Mouse (Mus musculus): ENCODE results near the gene Alg2. TPM values are rescaled to one million over a fixed set of nuclear protein-coding genes. Genes with fewer than 3 reads are reported as not detected.

Alg2 gene
- polyA plus RNA-seq, 1 experiment, result not detected

- peaks cover 7% of the 10 kb centered on the region for H3K4me1 ChIP-seq (ENCODE audit: control insufficient read depth, insufficient read depth, low read length)
- under 1% methylated on average over 33 of the region's 33 CpGs for WGBS
- peak overlapping the region; percentile 61 for H3K4me3 ChIP-seq (ENCODE audit: insufficient read depth, low read depth, low read length)
- TF ChIP-seq POLR2A (IDR thresholded peaks at IDR 0.05; ENCODE audit: insufficient read depth, low read depth, low read length), result no peak
- TF ChIP-seq CTCF (IDR thresholded peaks at IDR 0.05; ENCODE audit: insufficient read depth, low read depth, low read length), result peak; percentile 73
- peak overlapping the region; percentile 70 for H3K27ac ChIP-seq (ENCODE audit: insufficient read depth, low read depth, low read length)
Measured at GRCm38 (mm10) chr4:47437365-47438340, 36.5 kb downstream of the Alg2 start.

- WGBS, result 87% methylated on average over 28 of the region's 28 CpGs
- H3K4me3 ChIP-seq (ENCODE audit: insufficient read depth, low read depth, low read length), result no peak overlapping the region
- TF ChIP-seq CTCF (IDR thresholded peaks at IDR 0.05; ENCODE audit: insufficient read depth, low read depth, low read length) (no peak), POLR2A (IDR thresholded peaks at IDR 0.05; ENCODE audit: insufficient read depth, low read depth, low read length) (no peak)
- no peak overlapping the region for H3K27ac ChIP-seq (ENCODE audit: insufficient read depth, low read depth, low read length)
- peaks cover 7% of the 10 kb centered on the region for H3K4me1 ChIP-seq (ENCODE audit: control insufficient read depth, insufficient read depth, low read length)
Measured at GRCm38 (mm10) chr4:47435566-47436360, 38.4 kb downstream of the Alg2 start.

- TF ChIP-seq POLR2A (IDR thresholded peaks at IDR 0.05; ENCODE audit: insufficient read depth, low read depth, low read length) (no peak), CTCF (IDR thresholded peaks at IDR 0.05; ENCODE audit: insufficient read depth, low read depth, low read length) (no peak)
- no peak overlapping the region for H3K27ac ChIP-seq (ENCODE audit: insufficient read depth, low read depth, low read length)
- H3K4me1 ChIP-seq (ENCODE audit: control insufficient read depth, insufficient read depth, low read length), result peaks cover 7% of the 10 kb centered on the region
- H3K4me3 ChIP-seq (ENCODE audit: insufficient read depth, low read depth, low read length), result no peak overlapping the region
- 76% methylated on average over 12 of the region's 12 CpGs for WGBS
Measured at GRCm38 (mm10) chr4:47435131-47435530, 39.0 kb downstream of the Alg2 start.

- H3K27ac ChIP-seq (ENCODE audit: insufficient read depth, low read depth, low read length), result no peak overlapping the region
- H3K4me3 ChIP-seq (ENCODE audit: insufficient read depth, low read depth, low read length), result no peak overlapping the region
- TF ChIP-seq CTCF (IDR thresholded peaks at IDR 0.05; ENCODE audit: insufficient read depth, low read depth, low read length), result no peak
- no peak for TF ChIP-seq POLR2A (IDR thresholded peaks at IDR 0.05; ENCODE audit: insufficient read depth, low read depth, low read length)
- WGBS, result 93% methylated on average over 7 of the region's 7 CpGs
- peaks cover 4% of the 10 kb centered on the region for H3K4me1 ChIP-seq (ENCODE audit: control insufficient read depth, insufficient read depth, low read length)
Measured at GRCm38 (mm10) chr4:47432766-47433165, 41.4 kb downstream of the Alg2 start.

- 89% methylated on average over 5 of the region's 5 CpGs for WGBS
- Histone ChIP-seq H3K27ac (ENCODE audit: insufficient read depth, low read depth, low read length) (no peak overlapping the region), H3K4me3 (ENCODE audit: insufficient read depth, low read depth, low read length) (no peak overlapping the region), H3K4me1 (ENCODE audit: control insufficient read depth, insufficient read depth, low read length) (no peaks in the 10 kb centered on the region)
- no peak for TF ChIP-seq POLR2A (IDR thresholded peaks at IDR 0.05; ENCODE audit: insufficient read depth, low read depth, low read length)
- no peak for TF ChIP-seq CTCF (IDR thresholded peaks at IDR 0.05; ENCODE audit: insufficient read depth, low read depth, low read length)
Measured at GRCm38 (mm10) chr4:47431081-47431480, 43.1 kb downstream of the Alg2 start.

GRCm38 (mm10) chr4:47430557-47430956 lies 43.6 kb downstream of the Alg2 start:
- H3K4me3 ChIP-seq (ENCODE audit: insufficient read depth, low read depth, low read length), result no peak overlapping the region
- WGBS, result 60% methylated on average over 6 of the region's 6 CpGs
- TF ChIP-seq POLR2A (IDR thresholded peaks at IDR 0.05; ENCODE audit: insufficient read depth, low read depth, low read length) (no peak), CTCF (IDR thresholded peaks at IDR 0.05; ENCODE audit: insufficient read depth, low read depth, low read length) (no peak)
- H3K27ac ChIP-seq (ENCODE audit: insufficient read depth, low read depth, low read length), result no peak overlapping the region
- no peaks in the 10 kb centered on the region for H3K4me1 ChIP-seq (ENCODE audit: control insufficient read depth, insufficient read depth, low read length)

GRCm38 (mm10) chr4:47427606-47428005 lies 46.5 kb downstream of the Alg2 start:
- TF ChIP-seq CTCF (IDR thresholded peaks at IDR 0.05; ENCODE audit: insufficient read depth, low read depth, low read length), result no peak
- no peak for TF ChIP-seq POLR2A (IDR thresholded peaks at IDR 0.05; ENCODE audit: insufficient read depth, low read depth, low read length)
- H3K4me1 ChIP-seq (ENCODE audit: control insufficient read depth, insufficient read depth, low read length), result no peaks in the 10 kb centered on the region
- WGBS, result 87% methylated on average over 3 of the region's 3 CpGs

GRCm38 (mm10) chr4:47425247-47425830 lies 48.8 kb downstream of the Alg2 start:
- Histone ChIP-seq H3K4me3 (ENCODE audit: insufficient read depth, low read depth, low read length) (no peak overlapping the region), H3K4me1 (ENCODE audit: control insufficient read depth, insufficient read depth, low read length) (no peaks in the 10 kb centered on the region), H3K27ac (ENCODE audit: insufficient read depth, low read depth, low read length) (no peak overlapping the region)
- 94% methylated on average over 16 of the region's 16 CpGs for WGBS
- TF ChIP-seq POLR2A (IDR thresholded peaks at IDR 0.05; ENCODE audit: insufficient read depth, low read depth, low read length) (no peak), CTCF (IDR thresholded peaks at IDR 0.05; ENCODE audit: insufficient read depth, low read depth, low read length) (no peak)

More at GRCm38 (mm10) chr4:47427606-47428005, 46.5 kb downstream of the Alg2 start:
- Histone ChIP-seq H3K27ac (ENCODE audit: insufficient read depth, low read depth, low read length) (no peak overlapping the region), H3K4me3 (ENCODE audit: insufficient read depth, low read depth, low read length) (no peak overlapping the region)
